Mouse (Mus musculus) hindbrain, embryonic 14.5 days (tissue): Measurements from ENCODE around the gene Ube2c. TPM values are rescaled to one million over a fixed set of nuclear protein-coding genes. Genes with fewer than 3 reads are reported as not detected.

Source experiments
- ATAC-seq: fragments of 200-750 bp; cut with Nextera tagmentation; 2 replicates; pipeline ENCODE4 v1.8.0; 2017; ENCODE audit warnings: moderate number of reproducible peaks, mild to moderate bottlenecking, moderate TSS enrichment, moderate library complexity; ENCODE audit not compliant: low FRiP score
- DNase-seq: peaks from one replicate; pipeline ENCODE4 v3.0.0-alpha.2; 2015; ENCODE audit warnings: low spot score
- H3K27ac ChIP-seq: fragments of 300-500 bp; sonication (generic); 2 replicates; pipeline ENCODE4 v1.5.1; 2014; ENCODE audit warnings: mild to moderate bottlenecking, moderate library complexity
- H3K27me3 ChIP-seq: fragments of 300-500 bp; sonication (generic); 2 replicates; pipeline ENCODE4 v1.6.1; 2014; ENCODE audit warnings: mild to moderate bottlenecking, low read length, mixed read lengths; ENCODE audit not compliant: control insufficient read depth, insufficient read depth
- H3K36me3 ChIP-seq: fragments of 300-500 bp; sonication (generic); replicated peaks from 2 replicates; pipeline ENCODE4 v1.6.1; 2014; ENCODE audit not compliant: control insufficient read depth, insufficient read depth
- H3K4me1 ChIP-seq: fragments of 300-500 bp; sonication (generic); replicated peaks from 2 replicates; pipeline ENCODE4 v1.6.1; 2014; ENCODE audit warnings: antibody characterized with exemption, low read length, mixed read lengths; ENCODE audit not compliant: control insufficient read depth, insufficient read depth
- H3K4me2 ChIP-seq: fragments of 300-500 bp; sonication (generic); replicated peaks from 2 replicates; pipeline ENCODE4 v1.6.1; 2014; ENCODE audit warnings: mild to moderate bottlenecking, moderate library complexity
- H3K4me3 ChIP-seq: fragments of 300-500 bp; sonication (generic); replicated peaks from 2 replicates; pipeline ENCODE4 v1.5.1; 2014; ENCODE audit warnings: mild to moderate bottlenecking, low read length
- H3K9ac ChIP-seq: fragments of 300-500 bp; sonication (generic); 2 replicates; pipeline ENCODE4 v1.6.1; 2014
- H3K9me3 ChIP-seq: fragments of 300-500 bp; sonication (generic); 2 replicates; pipeline ENCODE4 v1.6.1; 2016; ENCODE audit warnings: low read length; ENCODE audit not compliant: control insufficient read depth
- WGBS: fragments of 180-500 bp; shearing (Covaris S2); extraction: QIAGEN DNeasy Blood & Tissue Kit; methylation state at CpG from one replicate; pipeline ENCODE4 v1.1.7; 2014; 5-methylcytosine and 5-hydroxymethylcytosine counted together
- polyA plus RNA-seq: library from polyadenylated mRNA; unstranded; fragments of >200 nt; fragmentation: Nextera tagmentation; extraction: Ambion mirVana; gene quantifications from 2 replicates; pipeline ENCODE4 v1.2.1, GENCODE M21; 2014

The Ube2c gene
- polyA plus RNA-seq, 1 experiment from 2014 or later: 59.4 TPM

DNA sequence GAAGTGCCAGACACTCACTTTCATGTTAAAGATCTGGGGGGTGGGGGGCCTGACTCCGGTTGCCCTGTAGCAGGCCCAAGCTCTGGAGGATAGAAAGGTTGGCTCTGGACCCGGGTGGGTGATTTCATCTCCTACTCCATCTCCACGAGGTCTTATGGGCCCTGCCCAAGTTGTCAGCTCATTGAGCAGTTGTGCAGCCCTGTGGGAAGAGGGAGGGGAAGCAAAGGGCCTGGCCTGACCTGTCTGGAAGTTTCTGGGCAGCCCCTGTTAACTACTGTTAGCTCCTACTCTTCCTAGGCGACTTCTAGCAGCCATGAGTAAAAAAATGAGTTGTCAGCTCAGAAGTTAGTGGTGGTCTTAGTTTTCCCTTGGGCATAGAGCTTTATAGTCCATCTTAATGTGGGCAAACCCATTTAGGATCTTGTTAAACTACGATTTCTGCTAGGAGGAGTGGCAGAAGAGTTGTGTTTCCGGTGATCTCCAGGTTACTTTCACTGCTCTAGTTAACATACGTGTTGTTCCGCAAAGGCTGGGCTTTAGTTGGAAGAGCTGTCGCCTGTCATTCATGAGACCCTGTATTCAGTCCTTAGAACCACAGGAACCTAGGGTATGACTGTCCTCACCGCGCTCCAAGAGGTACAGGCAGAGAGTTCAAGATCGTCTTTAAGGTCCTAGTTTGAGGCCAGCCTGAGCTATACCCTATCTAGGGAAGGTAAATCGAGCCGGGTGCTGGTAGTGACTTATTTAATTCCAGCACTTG, 3.7 kb downstream of the Ube2c start:
- Histone ChIP-seq H3K4me3 (no peak overlapping the region), H3K4me1 (peaks cover 9% of the 10 kb centered on the region), H3K4me2 (no peak overlapping the region), H3K27me3 (no peaks in the 10 kb centered on the region), H3K36me3 (peaks cover under 1% of the 10 kb centered on the region; the same call in 1 of the 2 replicates), H3K27ac (no peak overlapping the region), H3K9ac (no peak overlapping the region), H3K9me3 (no peaks in the 10 kb centered on the region)
- ATAC-seq (no peak), DNase-seq (no peak)
- 79% methylated on average over 14 of the region's 14 CpGs for WGBS

DNA sequence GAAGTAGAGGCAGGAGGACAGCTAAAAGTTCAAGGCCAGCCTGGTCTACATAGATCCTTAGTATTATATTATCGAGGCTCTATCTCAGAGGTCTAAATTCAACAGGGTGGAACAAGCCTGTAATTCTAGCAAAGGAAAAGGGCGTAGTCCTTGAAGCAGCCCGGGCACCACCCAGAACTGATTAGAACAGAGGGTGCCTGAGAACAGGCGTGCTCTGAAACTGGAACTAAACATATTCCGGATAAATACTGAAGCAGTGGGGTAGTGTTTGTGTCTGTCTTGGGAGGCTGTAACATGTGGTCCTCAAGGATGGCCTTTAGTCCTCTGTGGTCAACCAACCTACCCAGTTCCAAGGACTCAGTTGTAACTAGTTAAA, 4.3 kb downstream of the Ube2c start:
- peaks cover 9% of the 10 kb centered on the region for H3K4me1 ChIP-seq
- 86% methylated on average over 5 of the region's 5 CpGs for WGBS
- no peak for DNase-seq
- H3K4me3 ChIP-seq: no peak overlapping the region
- no peak overlapping the region for H3K9ac ChIP-seq
- ATAC-seq: no peak
- no peaks in the 10 kb centered on the region for H3K36me3 ChIP-seq
- no peak overlapping the region for H3K27ac ChIP-seq
- H3K9me3 ChIP-seq: no peaks in the 10 kb centered on the region
- H3K4me2 ChIP-seq: no peak overlapping the region
- H3K27me3 ChIP-seq: no peaks in the 10 kb centered on the region

DNA sequence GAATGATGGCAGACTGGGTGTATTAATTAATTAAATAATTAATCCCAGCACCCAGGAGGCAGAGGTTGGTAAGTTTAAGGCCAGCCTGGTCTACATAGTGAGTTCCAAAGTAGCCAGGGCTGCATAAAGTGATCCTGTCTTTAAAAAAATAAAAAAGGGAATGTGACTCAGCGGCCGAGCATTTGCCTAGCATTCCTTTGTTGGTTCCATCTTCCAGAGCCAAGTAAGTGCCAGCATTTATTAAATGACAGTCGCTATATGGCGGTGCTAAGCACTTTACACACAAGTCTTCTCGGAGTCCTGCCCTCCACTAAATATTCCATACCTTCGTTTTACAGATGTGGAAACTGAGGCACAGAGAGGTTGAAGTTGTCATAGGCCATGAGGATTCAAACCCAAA, 6.4 kb downstream of the Ube2c start:
- Histone ChIP-seq H3K4me2 (no peak overlapping the region), H3K9me3 (no peaks in the 10 kb centered on the region), H3K4me3 (no peak overlapping the region), H3K27me3 (no peaks in the 10 kb centered on the region), H3K4me1 (no peaks in the 10 kb centered on the region), H3K27ac (no peak overlapping the region), H3K9ac (no peak overlapping the region), H3K36me3 (no peaks in the 10 kb centered on the region)
- 91% methylated on average over 6 of the region's 6 CpGs for WGBS
- DNase-seq: no peak
- no peak for ATAC-seq

DNA sequence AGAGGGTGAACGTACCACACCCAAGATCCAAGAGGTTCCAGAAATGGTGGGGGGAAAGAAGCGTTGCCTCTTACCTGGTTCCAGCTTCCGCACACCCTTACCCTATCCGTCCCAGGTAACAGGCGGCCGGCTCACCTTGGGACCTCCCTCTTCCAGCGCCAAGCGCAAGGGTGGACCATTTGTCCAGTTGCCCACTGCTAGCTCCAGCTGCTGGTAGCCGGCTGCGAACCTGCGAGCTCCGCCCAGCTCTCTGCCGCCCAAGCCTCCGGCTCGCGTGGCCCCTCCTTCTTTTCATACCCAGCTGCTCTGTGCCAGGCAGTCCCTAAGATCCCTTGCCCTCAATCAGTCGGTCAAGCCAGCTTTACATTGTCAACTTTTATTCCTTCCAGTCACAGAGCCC, 7.1 kb downstream of the Ube2c start:
- WGBS: 69% methylated on average over 17 of the region's 17 CpGs
- no peak overlapping the region for H3K27ac ChIP-seq
- no peaks in the 10 kb centered on the region for H3K36me3 ChIP-seq
- no peaks in the 10 kb centered on the region for H3K27me3 ChIP-seq
- no peaks in the 10 kb centered on the region for H3K4me1 ChIP-seq
- DNase-seq (no peak), ATAC-seq (no peak)
- no peak overlapping the region for H3K9ac ChIP-seq
- no peak overlapping the region for H3K4me2 ChIP-seq
- H3K9me3 ChIP-seq: no peaks in the 10 kb centered on the region
- no peak overlapping the region for H3K4me3 ChIP-seq

DNA sequence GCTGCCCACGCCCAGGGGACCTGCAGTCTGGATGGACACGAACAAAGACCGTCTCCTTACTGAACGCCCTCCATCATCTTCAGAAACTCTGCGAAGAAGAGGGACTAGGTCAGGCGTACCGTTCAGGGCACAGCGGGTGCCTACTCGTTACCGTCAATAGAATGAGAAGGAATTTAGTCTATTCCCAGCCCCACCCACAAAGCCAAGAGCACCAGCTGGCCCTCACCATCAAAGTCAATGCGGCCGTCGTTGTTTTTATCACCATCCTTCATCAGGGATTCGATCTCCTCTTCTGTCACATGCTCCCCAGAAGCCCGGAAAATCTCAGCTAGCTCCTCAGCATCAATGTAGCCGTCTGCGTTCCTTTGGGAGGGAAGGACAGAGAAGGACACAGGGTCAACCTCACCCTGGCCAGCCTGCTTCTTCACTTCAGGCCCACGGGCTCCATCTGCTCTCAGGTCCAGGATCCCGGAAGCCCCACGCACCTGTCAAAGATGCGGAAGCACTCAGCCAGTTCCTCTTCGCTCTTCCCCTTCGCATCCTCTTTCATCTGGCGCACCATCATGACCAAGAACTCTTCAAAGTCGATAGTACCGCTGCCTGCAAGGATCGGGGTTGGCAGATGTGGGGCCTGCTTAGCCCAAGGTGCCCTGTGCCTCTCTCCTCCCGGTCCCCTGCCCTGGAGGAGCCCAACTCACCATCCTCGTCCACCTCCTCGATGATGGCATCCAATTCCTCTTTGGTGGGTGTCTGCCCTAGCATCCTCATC, 7.7 kb downstream of the Ube2c start:
- Histone ChIP-seq H3K27me3 (no peaks in the 10 kb centered on the region), H3K27ac (no peak overlapping the region), H3K36me3 (no peaks in the 10 kb centered on the region), H3K4me2 (no peak overlapping the region), H3K9ac (no peak overlapping the region), H3K4me1 (no peaks in the 10 kb centered on the region), H3K4me3 (no peak overlapping the region), H3K9me3 (no peaks in the 10 kb centered on the region)
- ATAC-seq (no peak), DNase-seq (no peak)
- WGBS: 87% methylated on average over 30 of the region's 30 CpGs

DNA sequence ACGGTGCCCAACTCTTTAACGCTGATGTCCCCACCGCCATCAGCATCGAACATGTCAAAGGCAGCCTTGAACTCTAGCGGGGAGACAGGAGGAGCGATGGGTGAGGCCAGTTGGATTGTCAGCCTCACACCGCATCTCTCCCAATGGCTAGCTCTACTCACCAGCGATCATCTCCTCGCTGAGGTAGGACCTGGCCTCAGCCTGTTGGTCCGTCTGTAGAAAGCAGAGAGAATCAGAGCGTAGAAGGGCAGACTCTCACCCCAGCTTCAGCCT, 8.3 kb downstream of the Ube2c start:
- no peaks in the 10 kb centered on the region for H3K36me3 ChIP-seq
- H3K27ac ChIP-seq: no peak overlapping the region
- H3K4me2 ChIP-seq: no peak overlapping the region
- WGBS: 93% methylated on average over 11 of the region's 11 CpGs
- ATAC-seq (no peak), DNase-seq (no peak)
- no peak overlapping the region for H3K4me3 ChIP-seq
- no peaks in the 10 kb centered on the region for H3K9me3 ChIP-seq
- no peak overlapping the region for H3K9ac ChIP-seq
- H3K27me3 ChIP-seq: no peaks in the 10 kb centered on the region
- H3K4me1 ChIP-seq: no peaks in the 10 kb centered on the region

DNA sequence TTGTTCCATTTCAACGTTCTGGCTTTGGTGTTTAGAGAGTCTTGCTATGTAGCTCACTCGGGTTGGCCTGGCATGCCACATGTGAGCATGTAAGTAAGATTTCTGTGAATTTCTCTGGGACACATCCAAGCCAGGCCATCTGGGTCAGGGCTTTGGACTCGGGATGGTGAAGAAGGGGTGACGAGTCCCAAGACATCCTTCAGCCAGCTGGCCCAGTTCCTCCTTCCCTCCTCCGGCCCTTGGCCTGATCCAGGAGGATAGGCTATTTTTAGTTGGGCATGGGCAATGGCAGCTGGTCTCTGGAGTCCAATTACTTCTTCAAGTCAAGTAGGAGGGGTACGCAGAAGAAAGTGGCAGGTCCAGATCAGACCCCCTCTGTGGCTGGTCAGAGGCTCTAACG, 9.1 kb downstream of the Ube2c start:
- no peaks in the 10 kb centered on the region for H3K4me1 ChIP-seq
- no peaks in the 10 kb centered on the region for H3K36me3 ChIP-seq
- H3K4me2 ChIP-seq: no peak overlapping the region
- no peak for ATAC-seq
- H3K9ac ChIP-seq: no peak overlapping the region
- no peaks in the 10 kb centered on the region for H3K27me3 ChIP-seq
- 84% methylated on average over 7 of the region's 7 CpGs for WGBS
- no peak for DNase-seq
- no peaks in the 10 kb centered on the region for H3K9me3 ChIP-seq
- no peak overlapping the region for H3K4me3 ChIP-seq
- no peak overlapping the region for H3K27ac ChIP-seq

DNA sequence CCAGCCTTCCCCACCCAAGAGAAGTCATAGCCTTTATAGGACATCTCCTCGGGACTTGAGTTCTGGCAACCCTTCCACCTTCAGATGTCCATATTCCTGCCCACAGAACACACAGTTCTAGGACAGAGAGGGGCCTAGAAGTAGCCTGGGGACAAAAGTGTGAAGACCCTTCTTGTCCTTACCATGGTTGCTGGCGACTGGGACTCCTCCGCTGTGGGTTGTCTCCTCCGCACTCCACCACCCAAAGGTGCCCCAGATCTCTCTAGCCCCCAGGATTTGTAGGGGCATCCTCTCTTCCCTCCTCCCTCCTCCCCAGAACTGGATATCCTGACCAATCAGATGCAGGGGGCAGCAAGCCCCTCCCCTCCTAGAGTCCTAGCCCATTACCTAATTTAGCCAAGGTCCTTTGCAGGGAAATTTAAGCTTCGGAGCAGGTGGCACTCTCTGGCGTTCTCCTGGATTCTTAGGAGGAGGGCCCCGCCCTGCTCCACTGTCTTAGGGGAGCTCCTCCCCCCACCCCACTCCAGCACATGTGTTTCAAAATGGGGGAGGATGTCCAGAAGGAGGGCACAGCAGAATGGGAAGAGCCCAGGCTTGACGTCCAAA, 9.9 kb downstream of the Ube2c start, which contains the start of gene Tnnc2:
Gene Tnnc2, minus strand, starts transcription at position 487 of the 606 bp plus-strand sequence.
- H3K9ac ChIP-seq: no peak within 1 kb of the TSS
- 71% methylated on average over 8 of the region's 8 CpGs for WGBS
- H3K4me2 ChIP-seq: no peak within 1 kb of the TSS
- H3K27me3 ChIP-seq: no peaks in the 10 kb centered on the region
- no peak for ATAC-seq
- no peaks in the 10 kb centered on the region for H3K36me3 ChIP-seq
- H3K4me1 ChIP-seq: no peaks in the 10 kb centered on the region
- H3K9me3 ChIP-seq: no peaks in the 10 kb centered on the region
- no peak within 1 kb of the TSS for H3K4me3 ChIP-seq
- no peak for DNase-seq
- no peak within 1 kb of the TSS for H3K27ac ChIP-seq

DNA sequence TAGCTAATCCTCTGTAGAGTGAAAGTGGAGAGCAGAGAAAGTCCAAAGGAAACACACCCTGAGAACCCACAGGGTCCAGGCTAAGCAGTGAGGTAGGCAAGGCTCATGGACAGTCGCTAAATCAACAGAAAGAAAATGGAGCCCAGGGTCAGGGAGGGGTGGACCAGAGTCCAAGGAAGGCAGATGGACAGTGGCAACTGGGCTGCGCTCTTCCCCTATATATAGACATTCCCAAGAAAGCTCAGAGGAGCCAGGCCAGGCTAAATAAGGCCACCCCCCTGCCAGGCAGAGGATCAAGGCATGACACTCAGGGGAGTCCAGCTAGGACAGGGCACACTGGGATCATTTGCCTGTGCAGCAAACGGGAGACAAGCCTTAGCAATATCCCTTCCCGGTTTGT, 12.2 kb downstream of the Ube2c start:
- H3K4me1 ChIP-seq: peaks cover 7% of the 10 kb centered on the region; the same call in 1 of the 2 replicates
- WGBS: 79% methylated on average over 4 of the region's 4 CpGs
- no peak for DNase-seq
- no peak overlapping the region for H3K9ac ChIP-seq
- H3K9me3 ChIP-seq: no peaks in the 10 kb centered on the region
- no peak overlapping the region for H3K4me2 ChIP-seq
- H3K36me3 ChIP-seq: no peaks in the 10 kb centered on the region
- no peak overlapping the region for H3K27ac ChIP-seq
- ATAC-seq: no peak
- no peak overlapping the region for H3K4me3 ChIP-seq
- no peaks in the 10 kb centered on the region for H3K27me3 ChIP-seq
